Mouse (Mus musculus) kidney, postnatal 4 days (tissue): ENCODE results near the gene Zfp882.
"Not testable (repeated sequence)": the region's sequence is repeated elsewhere in the genome, so short reads cannot be mapped to it uniquely, and the experiment has no call there.

ENCODE experiments used
- DNase-seq, 2 experiments: peaks; one replicate each; pipeline ENCODE4 v3.0.0; 2021; ENCODE audit warnings: mixed read lengths in 2 of 2

Zfp882 gene

DNA sequence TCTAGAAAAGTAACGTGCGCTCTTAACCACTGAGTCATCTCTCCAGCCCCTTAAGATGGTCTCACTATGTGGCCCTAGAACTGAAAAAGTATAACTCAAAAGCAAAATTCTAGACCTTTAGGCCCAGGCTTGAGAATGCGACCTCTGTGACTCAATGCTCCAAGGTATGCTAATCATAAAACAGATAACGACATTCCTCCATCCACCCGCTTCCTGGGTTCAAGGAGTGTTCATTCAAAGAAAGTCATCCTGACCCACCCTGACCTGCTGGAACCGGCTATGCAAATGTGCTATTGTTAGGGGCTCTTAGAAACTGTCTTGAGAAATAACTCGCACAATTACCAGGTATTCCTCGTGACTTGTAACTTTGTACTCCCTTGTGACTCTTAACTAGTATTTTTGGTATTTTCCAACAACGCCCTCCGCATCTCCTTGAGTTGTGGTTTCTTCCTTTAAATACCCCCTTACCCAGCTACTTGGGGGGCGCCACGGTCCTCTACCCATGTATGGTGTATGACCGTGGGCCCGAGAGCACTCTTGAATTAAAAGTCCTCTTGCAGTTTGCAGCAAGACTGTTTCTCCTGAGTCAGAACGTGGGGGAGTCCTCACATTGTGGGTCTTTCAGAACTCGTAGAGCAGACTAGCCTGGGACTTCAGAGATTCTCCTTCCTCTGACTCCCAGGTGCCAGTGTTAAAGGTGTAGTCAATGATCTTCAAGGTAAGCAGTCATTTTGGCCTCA is 44.7 kb downstream of the Zfp882 start:
- DNase-seq = not testable (repeated sequence)

DNA sequence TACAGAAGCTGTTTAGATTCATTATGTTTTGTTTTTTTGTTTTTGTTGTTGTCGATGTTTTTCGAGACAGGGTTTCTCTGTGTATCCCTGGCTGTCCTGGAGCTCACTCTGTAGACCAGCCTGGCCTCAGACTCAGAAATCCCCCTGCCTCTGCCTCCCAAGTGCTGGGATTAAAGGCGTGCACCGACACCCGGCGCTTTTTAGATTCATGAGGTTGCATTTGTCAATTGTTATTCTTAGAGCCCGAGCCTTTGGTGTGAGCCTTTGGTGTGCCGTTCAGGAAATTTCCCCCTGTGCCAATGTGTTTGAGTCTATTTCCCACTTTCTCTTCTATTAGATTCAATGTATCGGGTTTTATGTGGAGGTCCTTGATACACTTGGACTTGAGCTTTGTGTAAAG is 46.3 kb downstream of the Zfp882 start:
- DNase-seq = no peak

DNA sequence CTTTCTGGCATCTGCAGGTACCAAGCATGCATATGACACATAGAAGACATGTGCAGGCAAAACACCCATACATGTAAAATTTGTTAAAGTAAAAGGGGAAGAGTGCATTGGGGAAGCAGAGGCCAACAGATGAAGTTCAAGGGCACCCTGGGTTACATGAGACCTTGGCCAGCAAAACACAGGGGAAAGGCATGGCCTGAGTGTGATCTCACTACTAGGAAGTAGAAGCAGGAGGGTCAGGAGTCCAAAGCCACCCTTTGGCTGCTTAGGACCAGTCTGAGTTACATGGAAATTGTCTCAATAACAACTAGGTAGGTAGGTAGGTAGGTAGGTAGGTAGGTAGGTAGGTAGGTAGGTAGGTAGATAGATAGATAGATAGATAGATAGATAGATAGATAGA is 52.1 kb downstream of the Zfp882 start:
- no peak for DNase-seq

DNA sequence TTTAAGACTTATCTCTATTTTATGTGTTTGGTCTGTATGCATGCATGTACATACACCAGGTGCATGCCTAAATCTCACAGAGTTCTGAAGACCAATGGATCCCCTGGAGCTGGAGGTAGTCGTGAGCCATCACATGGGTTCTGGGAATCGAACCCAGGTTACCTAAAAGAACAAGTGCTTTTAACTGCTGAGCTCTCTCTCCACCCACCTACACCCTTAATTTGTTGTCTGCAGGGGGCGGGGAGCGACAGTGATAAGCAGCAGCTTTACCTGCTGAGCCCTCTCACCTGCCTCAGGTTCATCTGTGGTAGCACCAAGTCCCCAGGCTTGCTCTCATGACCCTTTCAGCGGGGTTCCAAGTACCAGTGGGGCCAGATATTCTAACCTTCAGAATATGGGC is 53.4 kb downstream of the Zfp882 start:
- no peak for DNase-seq

DNA sequence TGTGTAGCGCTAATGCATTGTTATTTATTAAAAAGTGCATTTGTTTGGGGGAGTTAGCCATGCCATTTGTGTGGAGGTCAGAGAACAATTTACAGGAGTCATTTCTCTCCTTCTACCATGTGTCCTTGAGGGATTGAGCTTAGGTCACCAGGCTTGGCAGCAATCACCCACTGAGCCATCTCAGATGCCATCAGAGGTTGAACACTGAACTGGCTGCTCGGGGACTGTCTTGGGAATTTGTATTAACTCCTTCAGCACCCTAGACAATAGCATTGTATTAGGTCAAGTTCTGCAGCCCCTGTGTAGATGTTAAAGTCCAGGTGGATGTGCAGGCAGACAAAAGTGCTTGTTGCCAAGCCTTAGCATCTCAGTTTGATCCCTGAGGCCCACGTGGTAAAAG is 55.6 kb downstream of the Zfp882 start:
- DNase-seq = no peak

DNA sequence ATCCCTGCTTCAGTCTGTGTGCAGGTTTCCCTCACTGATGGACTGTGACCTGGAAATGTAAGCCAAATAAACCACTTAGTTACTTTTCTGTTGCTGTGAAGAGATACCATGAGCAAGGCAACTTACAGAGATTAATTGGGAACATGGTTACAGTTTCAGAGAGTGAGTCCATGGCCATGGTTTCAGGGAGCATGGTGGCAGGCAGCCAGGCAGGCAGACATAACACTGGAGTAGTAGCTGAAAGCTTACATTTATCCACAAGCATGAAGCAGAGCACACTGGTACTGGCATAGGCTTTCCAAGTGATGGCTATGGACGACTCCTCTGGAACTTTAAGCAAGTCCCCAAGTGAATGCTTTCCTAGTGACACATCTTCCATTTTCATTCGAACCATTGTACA is 56.8 kb downstream of the Zfp882 start:
- DNase-seq = no peak
